Mouse (Mus musculus): ENCODE measurements around the gene Wdr35. TPM values are rescaled to one million over a fixed set of nuclear protein-coding genes. Genes with fewer than 3 reads are reported as not detected.

Gene Wdr35
- total RNA-seq, 2 experiments from 2014 or later: 37.8 to 40.9 TPM

- no peak for DNase-seq (ENCODE audit: low spot score in 2 of 2)
Measured at GRCm38 (mm10) chr12:9048090-9048489, 74.4 kb downstream of the Wdr35 start.

DNA sequence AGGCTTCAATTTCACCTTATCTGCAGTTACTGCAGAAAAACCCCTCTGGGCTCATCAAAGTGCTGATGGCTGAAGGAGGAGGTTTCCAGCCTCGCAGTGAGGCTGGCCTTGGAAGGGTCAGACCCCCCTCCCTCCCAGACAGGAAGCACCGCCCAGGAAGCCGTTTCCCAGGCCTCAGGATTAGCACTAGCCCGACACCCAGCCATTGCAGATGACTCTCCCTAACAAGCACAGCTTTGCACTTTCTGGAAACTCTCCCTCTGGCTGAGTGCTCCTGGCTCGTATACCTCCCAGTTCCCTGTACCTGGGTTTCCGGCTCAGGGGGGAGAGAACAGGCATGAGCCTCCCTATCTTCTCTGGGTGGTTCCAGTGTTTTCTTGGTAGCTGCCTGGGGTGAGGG lies 77.1 kb downstream of the Wdr35 start:
- DNase-seq (ENCODE audit: low spot score in 2 of 2): no peak

DNA sequence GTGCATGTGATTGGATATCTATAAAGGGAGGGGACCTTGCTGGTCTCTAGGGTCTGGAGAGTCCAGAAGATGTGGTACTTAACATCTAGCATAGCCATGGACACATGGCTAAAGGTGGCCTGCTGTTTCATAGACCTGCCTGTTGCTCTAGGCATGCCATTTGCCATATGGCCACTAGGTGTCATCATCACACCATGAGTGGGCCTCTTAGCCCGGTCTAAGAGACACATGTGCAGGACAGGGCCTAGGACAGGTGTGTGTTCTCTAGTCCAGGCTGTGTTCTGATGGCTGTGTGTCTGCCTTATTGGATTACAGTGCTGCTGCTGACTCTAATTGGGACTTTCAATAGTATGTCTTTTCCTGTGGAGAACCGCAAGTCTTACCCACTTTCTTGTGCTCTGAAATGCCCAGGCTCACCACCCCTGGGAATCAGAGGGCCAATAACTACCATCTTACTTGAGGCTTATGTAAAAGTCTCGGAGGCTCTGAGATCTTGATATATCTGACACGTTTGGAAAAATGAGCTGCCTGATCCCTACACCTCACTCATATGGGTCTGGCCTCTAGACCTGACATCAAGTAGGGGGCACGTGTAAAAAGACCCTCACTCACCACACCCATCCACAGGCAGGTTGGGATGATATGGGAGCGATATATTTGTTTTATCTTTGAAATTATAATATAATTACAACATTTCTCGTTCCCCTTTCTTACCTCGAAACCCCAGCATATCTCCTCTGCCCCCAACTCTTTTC lies 78.6 kb downstream of the Wdr35 start:
- peak; percentile 65 to 91 for DNase-seq (ENCODE audit: low spot score in 2 of 2)

GRCm38 (mm10) chr12:9053345-9053744 lies 79.7 kb downstream of the Wdr35 start:
- DNase-seq (ENCODE audit: low spot score in 2 of 2): peak in 1 of 2 experiments; percentile 20

DNA sequence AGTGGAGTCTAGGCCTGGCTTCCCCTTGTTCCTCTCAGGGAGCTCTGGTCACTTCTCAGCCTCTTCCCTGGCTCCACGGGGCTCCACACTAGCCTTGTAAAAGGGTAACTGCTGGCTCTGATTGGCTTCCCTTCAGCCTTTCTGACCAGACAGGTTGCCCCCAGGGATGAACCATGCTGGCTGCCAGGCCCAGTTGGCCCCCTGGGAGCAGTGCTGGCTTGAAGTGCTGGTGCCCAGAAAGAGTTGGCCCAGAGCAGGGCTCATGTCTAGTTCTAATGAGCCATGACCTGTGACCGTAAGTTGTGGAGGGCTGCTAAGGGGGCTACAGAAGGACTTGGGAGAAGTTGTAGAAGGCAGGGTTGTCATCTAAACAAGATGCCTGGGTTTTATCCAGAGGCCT lies 80.3 kb downstream of the Wdr35 start:
- no peak for DNase-seq (ENCODE audit: low spot score in 2 of 2)

- DNase-seq (ENCODE audit: low spot score in 2 of 2): no peak
Measured at GRCm38 (mm10) chr12:9055269-9055668, 81.6 kb downstream of the Wdr35 start.

GRCm38 (mm10) chr12:9059502-9059901 lies 85.8 kb downstream of the Wdr35 start:
- DNase-seq (ENCODE audit: low spot score in 2 of 2): no peak

- DNase-seq (ENCODE audit: low spot score in 2 of 2): no peak
Measured at GRCm38 (mm10) chr12:9059965-9060364, 86.3 kb downstream of the Wdr35 start.

DNA sequence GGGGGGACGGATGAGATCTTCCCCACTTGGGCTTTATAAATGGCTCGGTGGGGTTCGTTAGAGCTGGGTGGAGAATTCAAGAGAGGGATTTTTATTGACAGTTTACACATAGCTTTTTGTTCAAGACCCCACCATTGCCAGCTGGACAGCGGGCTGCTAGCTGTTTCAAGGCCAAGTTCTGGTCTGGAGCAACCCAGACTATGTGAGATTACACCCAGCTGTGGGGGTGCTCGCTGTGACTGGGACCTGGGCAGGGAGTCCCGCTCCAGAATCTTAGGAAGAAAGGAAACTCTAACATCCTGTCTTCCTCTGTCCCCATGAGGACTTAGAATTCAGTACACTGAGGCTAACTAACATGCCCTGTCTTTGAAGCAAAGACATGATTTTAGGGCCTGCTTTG lies 89.9 kb downstream of the Wdr35 start:
- no peak for DNase-seq (ENCODE audit: low spot score in 2 of 2)

- no peak for DNase-seq (ENCODE audit: low spot score in 2 of 2)
Measured at GRCm38 (mm10) chr12:9071058-9071457, 97.4 kb downstream of the Wdr35 start.

DNA sequence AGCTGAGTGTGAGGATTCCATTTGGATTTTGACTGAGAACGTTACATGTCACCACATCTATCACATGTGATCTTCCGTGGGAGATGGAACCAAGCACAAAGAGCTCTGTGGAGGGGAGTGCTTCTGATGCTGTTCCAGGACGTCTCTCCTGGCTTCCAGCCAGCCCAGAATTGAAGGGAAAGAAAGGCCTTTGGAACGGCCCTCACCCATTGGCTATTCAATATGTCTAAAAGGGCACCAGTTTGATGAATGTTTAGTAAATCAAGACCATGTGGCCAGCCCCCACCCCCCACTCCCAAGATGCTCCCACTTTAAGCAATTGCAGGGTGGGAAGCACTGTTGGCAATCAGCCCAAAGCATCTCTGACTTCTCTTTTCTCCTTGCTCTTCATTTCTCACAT lies 97.8 kb downstream of the Wdr35 start:
- no peak for DNase-seq (ENCODE audit: low spot score in 2 of 2)

DNA sequence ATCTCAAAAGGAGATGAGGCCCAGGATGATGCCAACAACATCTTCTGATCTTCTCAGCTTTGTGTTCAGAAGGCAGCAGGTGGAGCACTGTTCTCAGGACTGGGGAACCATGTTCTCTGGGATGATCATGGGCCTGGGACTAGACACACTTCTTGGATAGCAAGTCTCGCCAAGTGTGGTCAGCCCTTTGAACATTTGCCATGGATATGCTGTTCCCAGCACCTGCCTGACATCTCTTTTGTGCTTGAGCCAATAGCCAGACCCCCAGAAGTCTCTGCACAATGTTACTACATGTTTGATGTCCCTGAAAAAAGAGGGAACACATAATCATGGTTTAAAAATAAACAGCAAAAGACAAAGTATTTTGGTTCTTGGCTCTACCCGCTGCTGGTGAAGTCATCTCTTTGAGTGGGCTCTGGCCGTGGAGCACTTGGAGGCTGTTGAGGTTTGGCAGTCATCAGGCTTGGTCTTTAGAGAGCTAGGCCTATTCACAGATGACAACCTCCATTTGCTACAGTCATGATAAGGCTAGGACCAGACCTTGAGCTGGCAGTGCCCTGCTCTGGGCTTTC lies 103.9 kb downstream of the Wdr35 start:
- DNase-seq (ENCODE audit: low spot score in 2 of 2): no peak

Other genes with a start within 250 kb of the Wdr35 start
- 1 to 10 TPM in 1 of 2 experiments, under 1 TPM in 1; 0.67 to 1.0 TPM for gene Sdc1, start 202.6 kb upstream of the Wdr35 start, total RNA-seq (2021)
- gene Laptm4a, start 52.2 kb upstream of the Wdr35 start, total RNA-seq (2021): 100 to 1,000 TPM; 215 to 227 TPM
- gene Matn3, start 26.0 kb upstream of the Wdr35 start, total RNA-seq (2021): not detected
- 1 to 10 TPM; 3.6 to 5.7 TPM for gene Ttc32, start 56.1 kb downstream of the Wdr35 start, total RNA-seq (2021)

Data from layer of hippocampus, adult 18-20 months (tissue).